Mouse (Mus musculus) gastrocnemius, adult 8-10 months (tissue): ENCODE measurements around the gene Adipor2. TPM values are rescaled to one million over a fixed set of nuclear protein-coding genes. Genes with fewer than 3 reads are reported as not detected.

Experiments used
- DNase-seq, 2 experiments: peaks; one replicate each; pipeline ENCODE4 v3.0.0; 2022; ENCODE audit warnings: low spot score in 2 of 2
- total RNA-seq, 4 experiments: library from RNA; stranded (reverse); gene quantifications; 2 replicates each; pipeline ENCODE4 v1.2.4; 2022

The Adipor2 gene
- total RNA-seq, 4 experiments from 2014 or later, result 89.7 to 104 (median 97.1) TPM

DNA sequence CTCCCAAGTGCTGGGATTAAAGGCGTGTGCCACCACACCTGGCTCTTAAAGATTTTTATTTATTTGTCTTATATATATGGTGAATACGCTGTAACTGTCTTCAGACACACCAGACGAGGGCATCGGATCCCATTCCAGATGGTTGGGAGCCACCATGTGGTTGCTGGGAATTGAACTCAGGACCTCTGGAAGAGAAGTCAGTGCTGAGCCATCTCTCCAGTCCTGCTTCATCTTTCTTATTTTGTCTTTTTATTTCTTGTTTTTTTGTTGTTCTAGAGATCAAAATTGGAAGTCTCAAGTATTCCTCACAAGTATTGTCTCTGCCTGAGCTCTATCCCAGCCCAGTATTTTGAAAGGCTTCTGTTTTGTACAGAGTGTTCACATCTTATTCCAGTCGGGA, 2.9 kb upstream of the Adipor2 start:
- no peak for DNase-seq

GRCm38 (mm10) chr6:119419412-119419811, 1.9 kb upstream of the Adipor2 start:
- DNase-seq, result no peak

DNA sequence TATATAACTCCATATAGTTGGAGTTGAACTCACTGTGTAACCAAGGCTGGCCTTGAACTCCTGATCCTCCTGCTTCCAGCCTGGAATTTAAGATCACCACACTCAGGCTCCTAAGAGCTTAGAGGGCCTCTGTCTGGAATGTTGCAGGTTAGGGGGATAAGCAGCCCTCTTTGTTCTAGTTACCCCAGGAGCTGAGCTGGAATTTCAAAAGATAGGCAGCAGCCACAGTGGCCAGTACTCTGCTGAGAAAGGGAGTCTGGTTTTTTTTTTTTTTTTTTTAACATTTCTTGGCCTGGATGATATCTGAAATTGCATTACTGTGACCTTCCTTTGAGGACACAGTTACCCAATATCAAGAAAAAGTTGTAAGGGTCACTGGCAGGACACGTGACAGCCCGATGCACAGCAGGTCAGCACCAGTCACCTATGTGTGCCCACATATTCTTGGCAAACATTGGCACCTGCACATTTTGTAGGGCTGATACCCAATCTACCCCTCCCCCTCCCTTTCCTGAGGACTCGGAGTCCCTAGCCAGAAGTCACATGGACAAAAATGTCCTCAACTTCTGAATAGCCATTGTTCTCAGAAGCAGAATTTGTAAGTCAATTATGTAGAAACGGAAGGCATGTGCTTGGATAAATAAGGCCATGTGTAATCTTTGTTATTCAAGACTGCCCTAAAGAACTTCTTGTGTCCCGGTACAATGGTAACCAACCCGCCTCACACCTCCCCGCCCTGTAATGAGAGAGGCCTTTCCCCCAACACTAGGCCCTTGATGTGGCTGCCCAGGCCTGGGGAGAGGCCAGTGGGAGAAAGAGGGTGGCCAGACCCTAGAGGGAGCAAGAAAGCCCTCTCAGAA, 1.1 kb upstream of the Adipor2 start:
- no peak for DNase-seq

DNA sequence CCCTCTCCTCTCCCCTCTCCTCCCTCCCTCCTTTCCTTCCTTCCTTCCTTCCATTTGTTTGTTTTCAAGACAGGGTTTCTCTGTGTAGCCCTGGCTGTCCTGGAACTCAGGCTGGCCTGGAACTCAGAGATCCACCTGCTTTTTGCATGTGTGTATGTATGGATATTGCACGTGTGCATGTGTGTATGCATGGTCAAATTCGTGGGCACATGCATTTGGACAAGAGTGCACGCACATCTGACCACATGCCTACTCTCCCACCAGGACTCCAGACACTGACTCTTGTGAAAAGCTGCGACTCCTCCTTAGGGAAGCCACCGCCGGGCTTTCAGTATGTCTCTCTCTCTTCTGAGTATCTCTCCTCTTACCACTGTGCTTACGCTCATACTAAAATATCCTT, 317 bp upstream of the Adipor2 start:
- no peak for DNase-seq

GRCm38 (mm10) chr6:119416643-119417042, 861 bp downstream of the Adipor2 start:
- no peak for DNase-seq

DNA sequence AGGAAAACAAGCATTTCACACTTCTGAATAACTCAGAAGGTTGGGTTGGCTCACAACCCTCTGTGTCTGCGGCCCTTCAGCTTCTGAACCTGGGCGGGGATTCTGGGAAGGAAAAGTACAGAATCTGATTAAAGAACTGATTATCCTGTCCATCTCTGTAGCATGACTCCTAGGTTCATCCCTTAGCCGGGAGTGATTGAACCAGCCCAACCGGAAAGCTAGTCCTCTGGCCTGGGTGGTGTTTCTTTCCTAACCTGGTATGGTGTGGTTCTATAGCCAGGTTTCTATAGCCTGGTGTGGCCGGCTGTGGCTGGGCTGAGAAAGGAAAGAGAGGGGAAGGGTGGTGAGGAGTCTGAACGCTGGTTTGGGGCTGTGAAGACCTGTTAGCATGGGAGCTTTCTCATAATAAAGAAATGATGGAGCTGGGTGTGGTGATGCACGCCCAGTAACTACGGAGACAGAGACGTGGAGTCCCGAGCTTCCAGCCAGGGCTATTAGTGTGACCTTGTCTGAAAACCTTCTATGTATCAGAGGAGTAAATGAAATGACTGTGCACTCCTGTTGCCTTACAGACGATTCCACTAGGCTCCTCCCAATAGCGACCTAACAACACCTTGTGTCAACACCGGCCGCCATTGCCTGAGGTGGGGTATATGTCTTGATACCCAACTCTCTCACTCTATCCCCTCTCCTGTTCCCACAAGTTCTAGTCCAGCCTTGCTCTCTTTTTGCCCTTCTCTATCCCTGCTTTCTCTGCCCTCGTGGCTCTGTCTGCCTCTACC, 3.1 kb downstream of the Adipor2 start:
- no peak for DNase-seq

GRCm38 (mm10) chr6:119412588-119412987, 4.9 kb downstream of the Adipor2 start:
- DNase-seq, result no peak

- no peak for DNase-seq
Measured at GRCm38 (mm10) chr6:119411511-119411910, 6.0 kb downstream of the Adipor2 start.

GRCm38 (mm10) chr6:119409766-119410165, 7.7 kb downstream of the Adipor2 start:
- no peak for DNase-seq

DNA sequence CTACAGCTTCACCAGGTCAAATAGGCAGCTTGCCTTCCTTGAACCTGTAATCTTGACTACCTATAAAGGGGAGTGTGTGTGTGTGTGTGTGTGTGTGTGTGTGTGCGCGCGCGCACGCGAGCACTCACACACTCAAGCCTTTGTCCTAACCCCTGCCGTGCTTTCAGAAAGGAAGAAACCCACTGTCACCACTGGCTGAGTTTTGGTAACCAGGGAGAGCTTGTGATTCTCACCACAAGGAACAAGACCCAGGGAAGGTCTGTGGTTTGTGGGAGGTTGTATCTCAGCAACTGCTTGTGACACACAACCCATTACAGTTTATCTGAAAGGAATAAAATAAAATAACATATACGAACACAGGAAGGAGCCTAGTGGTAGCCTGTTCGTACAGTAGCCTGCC, 8.9 kb downstream of the Adipor2 start:
- no peak for DNase-seq

DNA sequence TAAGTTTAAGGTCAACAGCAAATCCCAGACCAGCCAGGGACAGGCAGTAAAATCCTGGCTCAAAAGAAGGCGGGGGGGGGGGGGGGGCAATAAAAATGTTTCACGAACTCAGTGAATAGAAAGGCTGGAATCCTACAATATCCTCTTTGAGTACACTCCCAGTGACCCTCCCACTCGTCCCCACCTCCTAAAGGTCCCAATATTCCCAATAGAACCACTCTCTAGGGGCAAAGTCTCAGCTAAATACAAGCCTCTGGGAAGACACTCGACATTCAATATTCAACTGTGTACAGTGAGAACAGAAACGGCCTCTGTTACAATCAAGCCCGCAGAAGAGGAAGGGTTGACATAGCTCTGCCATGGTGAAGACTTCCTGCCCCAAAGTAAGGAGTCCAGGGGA, 9.7 kb downstream of the Adipor2 start:
- DNase-seq, result no peak

GRCm38 (mm10) chr6:119406528-119406927, 11.0 kb downstream of the Adipor2 start:
- DNase-seq, result no peak

DNA sequence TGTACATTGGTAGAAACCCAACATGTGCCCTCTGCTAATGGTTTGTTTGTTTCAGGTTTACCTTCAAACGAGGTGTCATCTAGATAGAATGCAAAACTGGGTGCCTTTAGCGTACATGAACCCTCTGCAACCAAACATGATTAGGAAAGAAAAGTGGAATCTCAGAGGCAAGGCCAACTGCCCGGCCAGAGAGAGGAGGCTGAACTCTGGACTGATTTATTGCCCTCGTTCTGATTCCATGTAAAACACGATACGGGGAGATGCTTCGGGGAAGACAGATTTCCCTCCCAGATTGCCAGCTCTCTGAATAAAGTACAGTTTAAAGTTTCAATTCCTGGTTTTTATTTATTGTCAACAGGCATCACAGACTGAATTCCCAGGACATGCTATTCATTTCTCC, 12.2 kb downstream of the Adipor2 start:
- DNase-seq, result no peak

GRCm38 (mm10) chr6:119404854-119405253, 12.7 kb downstream of the Adipor2 start:
- DNase-seq, result no peak

GRCm38 (mm10) chr6:119402976-119403375, 14.5 kb downstream of the Adipor2 start:
- DNase-seq, result no peak

GRCm38 (mm10) chr6:119401545-119402304, 15.8 kb downstream of the Adipor2 start:
- no peak for DNase-seq

- no peak for DNase-seq
Measured at GRCm38 (mm10) chr6:119400649-119401048, 16.9 kb downstream of the Adipor2 start.

GRCm38 (mm10) chr6:119399371-119399770, 18.1 kb downstream of the Adipor2 start:
- DNase-seq, result no peak

DNA sequence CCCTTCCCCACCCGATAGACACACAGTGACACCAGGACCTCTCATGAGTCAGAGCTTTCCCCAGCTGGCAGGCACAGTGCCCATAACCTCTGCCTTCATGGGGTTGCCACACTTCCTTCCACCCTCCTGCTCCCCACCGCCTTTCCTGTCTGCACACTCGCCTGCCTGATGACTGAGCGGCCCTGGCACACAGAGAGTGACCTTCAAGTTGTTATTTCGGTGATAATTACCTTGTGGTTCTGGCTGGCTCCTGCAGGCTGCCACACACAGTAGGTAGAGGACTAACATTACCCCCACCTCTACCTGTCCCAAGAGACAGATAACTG, 21.2 kb downstream of the Adipor2 start:
- peak; percentile 60 to 73 for DNase-seq

DNA sequence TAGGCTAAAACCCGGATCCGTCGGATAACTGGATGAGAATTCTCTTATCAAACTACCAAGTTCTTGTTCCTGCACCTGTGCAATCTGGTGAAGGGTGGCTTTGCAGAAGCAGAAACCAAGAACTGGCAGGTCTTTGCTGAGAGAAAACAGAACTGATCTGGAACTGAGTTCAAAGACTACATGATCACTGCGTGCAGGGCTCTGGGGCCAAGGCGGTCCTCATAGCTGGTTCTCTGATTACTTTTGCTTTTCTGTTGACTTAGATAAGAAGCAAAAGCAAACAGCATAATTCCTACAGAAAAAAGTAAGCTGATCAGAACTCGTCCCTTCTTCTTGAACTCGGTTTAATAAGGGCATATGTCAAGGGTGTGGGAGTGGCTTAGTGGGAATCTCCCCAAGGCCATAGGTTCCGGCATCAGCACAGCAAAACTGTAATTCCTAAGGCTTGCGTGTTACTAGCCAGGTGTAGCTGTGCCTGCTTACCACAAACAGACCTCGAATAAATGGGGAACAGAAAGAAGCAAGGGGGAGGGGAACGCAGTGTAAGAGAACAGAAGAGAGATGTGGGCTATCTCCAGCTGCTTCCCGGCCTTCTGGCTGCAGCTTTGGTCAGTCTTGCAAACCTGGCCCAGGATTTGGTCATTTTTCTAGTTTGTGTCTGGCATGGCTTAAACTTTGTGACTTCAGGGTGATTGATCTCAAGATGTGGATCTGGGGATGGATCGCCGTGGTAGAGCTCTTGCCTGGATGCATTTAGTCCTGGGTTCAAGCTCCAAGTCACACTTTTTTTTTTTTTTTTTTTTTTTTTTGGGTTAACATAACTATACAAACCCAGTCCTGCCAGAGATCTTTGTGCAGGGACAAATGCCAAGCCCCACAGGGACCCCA, 21.8 kb downstream of the Adipor2 start:
- DNase-seq, result no peak

GRCm38 (mm10) chr6:119392836-119393235, 24.7 kb downstream of the Adipor2 start:
- DNase-seq, result no peak
